Mouse (Mus musculus) G1E (cell line): ENCODE measurements around the gene Agpat4.

ENCODE experiments used
- CTCF ChIP-seq: IDR thresholded peaks from 2 replicates; pipeline ENCODE4 v1.5.1; 2012; ENCODE audit warnings: low read depth, low read length, inconsistent platforms, mixed read lengths
- TAL1 ChIP-seq: conservative IDR thresholded peaks from 2 replicates; pipeline ENCODE4 v1.6.1; 2012; ENCODE audit warnings: low read depth, low read length, inconsistent platforms, mixed read lengths

- TF ChIP-seq CTCF, result no peak
- no peak for TF ChIP-seq TAL1
These were observed 12.2 kb upstream of the Agpat4 start for GRCm38 (mm10) chr17:12106255-12106654.
